Mouse (Mus musculus) spleen, adult 2 months (tissue): ENCODE measurements around the gene Aldh1l1.

ENCODE experiments used
- CTCF ChIP-seq: fragments of 200-500 bp; IDR thresholded peaks from 2 replicates; pipeline ENCODE4 v1.5.1; 2011; ENCODE audit warnings: mild to moderate bottlenecking, inconsistent platforms; ENCODE audit not compliant: insufficient read depth, insufficient read length, insufficient replicate concordance; ENCODE audit errors: extremely low read depth
- POLR2A ChIP-seq: fragments of 200-500 bp; IDR thresholded peaks from 2 replicates; pipeline ENCODE4 v1.6.1; 2011; ENCODE audit warnings: low read depth, low read length, inconsistent platforms

DNA sequence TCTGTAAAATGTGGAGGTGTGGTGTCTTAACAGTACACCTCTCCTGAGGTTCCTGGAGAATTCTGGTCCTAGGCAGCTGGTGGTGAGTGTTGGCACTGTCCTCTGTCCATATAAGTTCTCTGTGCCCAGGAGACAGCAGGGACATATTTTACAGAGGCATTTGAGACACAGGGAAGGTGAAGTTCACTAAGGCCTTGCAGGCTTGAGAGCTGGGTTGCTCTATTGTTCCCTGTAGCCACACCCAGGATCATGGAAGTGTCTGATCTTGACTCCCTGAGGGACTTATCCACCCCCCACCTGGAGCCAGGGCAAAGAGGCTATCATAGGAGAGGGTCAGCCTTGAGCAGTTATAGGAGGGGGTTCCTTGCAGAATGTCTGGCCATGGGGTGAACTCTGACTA lies 65.0 kb downstream of the Aldh1l1 start:
- TF ChIP-seq CTCF (no peak), POLR2A (no peak)
